Mouse (Mus musculus): ENCODE data around the gene Mast3. TPM values are rescaled to one million over a fixed set of nuclear protein-coding genes. Genes with fewer than 3 reads are reported as not detected.

The Mast3 gene
- polyA plus RNA-seq, 1 experiment from 2014 or later: 30.8 TPM

DNA sequence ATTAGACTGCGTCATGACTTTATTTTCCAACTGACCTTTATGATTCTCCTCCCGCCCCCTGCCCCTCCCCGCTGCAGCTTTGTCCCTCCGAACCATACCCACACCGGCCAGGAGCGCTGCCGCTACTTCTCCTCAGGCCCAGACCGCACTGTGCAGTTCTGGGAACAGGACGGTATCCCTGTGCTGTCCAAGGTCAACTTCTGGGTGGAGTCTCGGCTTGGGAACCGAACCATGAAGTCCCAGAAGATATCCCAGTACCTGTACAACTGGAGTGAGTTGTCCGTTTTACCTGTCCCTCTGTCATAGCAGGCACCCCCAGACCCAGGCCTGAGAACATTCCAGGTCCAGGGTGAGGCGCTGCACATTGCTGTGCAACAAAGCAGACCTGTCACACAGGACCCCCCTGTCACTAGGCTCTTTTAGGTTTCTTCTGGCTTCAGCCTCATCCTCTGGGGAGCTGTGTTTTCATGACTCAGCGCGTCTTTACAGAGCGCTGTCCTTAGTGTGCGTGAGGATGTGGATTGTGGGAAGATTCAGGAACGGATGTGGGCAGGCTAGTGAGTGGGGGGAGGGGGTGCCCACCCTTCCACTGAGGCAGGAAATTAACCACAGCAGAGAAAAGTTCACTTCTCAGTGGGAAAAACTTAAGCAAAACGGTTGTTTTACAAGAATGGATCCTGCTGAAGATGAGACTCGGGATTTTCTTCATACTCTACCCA, 6.3 kb upstream of the Mast3 start:
- no peaks in the 10 kb centered on the region for H3K36me3 ChIP-seq (ENCODE audit: control insufficient read depth, insufficient read depth)
- ATAC-seq: no peak
- WGBS: 75% methylated on average over 20 of the region's 20 CpGs

DNA sequence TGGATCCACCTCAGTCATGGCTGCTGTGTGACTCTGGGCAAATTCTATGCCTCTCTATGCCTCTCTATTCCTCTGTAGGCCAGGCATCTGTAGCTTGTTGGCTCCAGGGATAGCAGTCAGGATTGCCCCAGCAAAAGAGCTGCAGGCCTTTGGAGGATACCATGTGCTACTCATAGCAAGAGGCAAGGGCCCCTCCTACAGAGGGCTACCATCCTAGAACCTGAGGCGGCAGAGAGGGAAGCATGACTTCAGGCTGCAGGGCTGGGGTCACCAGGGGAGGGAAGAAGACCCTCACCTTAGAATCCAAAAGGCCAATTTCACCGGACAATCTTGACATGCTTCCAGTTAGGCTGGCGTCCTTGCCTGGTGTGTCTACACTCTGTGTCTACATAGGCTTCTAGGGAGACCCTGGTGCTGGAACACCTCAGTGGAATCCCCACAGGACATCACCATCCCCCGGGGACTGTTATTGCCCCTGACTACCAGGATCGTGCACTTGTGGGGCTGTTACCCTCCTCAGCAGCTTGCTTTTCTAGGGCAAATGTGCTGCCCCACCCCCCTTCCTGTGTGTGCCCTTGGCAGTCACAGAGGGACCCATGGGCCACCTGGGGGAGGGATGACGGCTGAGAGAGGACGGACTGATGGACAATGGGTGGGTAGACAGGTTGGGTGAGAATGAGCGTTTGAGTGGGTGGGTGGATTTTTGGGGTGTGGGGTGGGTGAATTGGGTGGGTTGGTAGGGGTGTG, 4.3 kb upstream of the Mast3 start:
- Histone ChIP-seq H3K27ac (ENCODE audit: low read length) (no peak overlapping the region), H3K4me2 (ENCODE audit: low read length) (no peak overlapping the region), H3K36me3 (ENCODE audit: control insufficient read depth, insufficient read depth) (no peaks in the 10 kb centered on the region), H3K4me3 (replicated peaks; ENCODE audit: low read length) (no peak overlapping the region), H3K9ac (replicated peaks; ENCODE audit: low read depth, low read length) (no peak overlapping the region), H3K27me3 (replicated peaks; ENCODE audit: control insufficient read depth, insufficient read depth, low read length) (peaks cover 4% of the 10 kb centered on the region; the same call in 1 of the 2 replicates), H3K4me1 (replicated peaks; ENCODE audit: control insufficient read depth, insufficient read depth, low read length) (peaks cover 7% of the 10 kb centered on the region), H3K9me3 (ENCODE audit: control insufficient read depth, low read length) (no peaks in the 10 kb centered on the region)
- ATAC-seq: no peak
- 77% methylated on average over 8 of the region's 8 CpGs for WGBS

More for the DNA sequence above, 6.3 kb upstream of the Mast3 start:
- Histone ChIP-seq H3K9ac (replicated peaks; ENCODE audit: low read depth, low read length) (no peak overlapping the region), H3K4me2 (ENCODE audit: low read length) (no peak overlapping the region), H3K27me3 (replicated peaks; ENCODE audit: control insufficient read depth, insufficient read depth, low read length) (peaks cover 2% of the 10 kb centered on the region; the same call in 1 of the 2 replicates), H3K27ac (ENCODE audit: low read length) (no peak overlapping the region), H3K4me1 (replicated peaks; ENCODE audit: control insufficient read depth, insufficient read depth, low read length) (no peaks in the 10 kb centered on the region), H3K9me3 (ENCODE audit: control insufficient read depth, low read length) (no peaks in the 10 kb centered on the region), H3K4me3 (replicated peaks; ENCODE audit: low read length) (no peak overlapping the region)

DNA sequence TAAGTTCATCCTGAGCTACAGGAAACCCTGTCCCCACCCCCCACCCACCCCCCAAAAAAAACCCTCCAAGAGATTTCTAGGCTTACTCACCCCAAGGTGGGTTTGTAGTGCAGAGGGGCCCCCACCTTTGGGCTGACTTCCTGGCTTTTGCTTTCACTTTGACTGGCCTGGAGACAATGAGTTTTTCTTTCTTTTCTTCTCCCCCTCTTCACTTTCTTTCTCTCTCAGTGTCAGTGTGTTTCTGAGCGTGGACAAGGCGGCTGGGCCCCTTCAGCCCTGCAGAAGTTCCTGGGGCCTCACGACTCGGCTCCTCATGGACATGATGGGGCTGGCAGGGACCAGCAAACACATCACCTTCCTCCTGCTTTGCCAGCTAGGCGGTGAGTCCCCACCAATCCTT, 3.4 kb upstream of the Mast3 start, which contains the start of gene Il12rb1:
Il12rb1 (plus strand) TSS at position 211 of the 400 bp plus-strand sequence.
- 55% methylated on average over 5 of the region's 5 CpGs for WGBS
- Histone ChIP-seq H3K4me2 (ENCODE audit: low read length) (no peak within 1 kb of the TSS), H3K27ac (ENCODE audit: low read length) (no peak within 1 kb of the TSS), H3K4me3 (replicated peaks; ENCODE audit: low read length) (no peak within 1 kb of the TSS), H3K4me1 (replicated peaks; ENCODE audit: control insufficient read depth, insufficient read depth, low read length) (peaks cover 14% of the 10 kb centered on the region), H3K9ac (replicated peaks; ENCODE audit: low read depth, low read length) (no peak within 1 kb of the TSS), H3K36me3 (ENCODE audit: control insufficient read depth, insufficient read depth) (no peaks in the 10 kb centered on the region), H3K27me3 (replicated peaks; ENCODE audit: control insufficient read depth, insufficient read depth, low read length) (peaks cover 12% of the 10 kb centered on the region), H3K9me3 (ENCODE audit: control insufficient read depth, low read length) (no peaks in the 10 kb centered on the region)
- ATAC-seq: no peak

DNA sequence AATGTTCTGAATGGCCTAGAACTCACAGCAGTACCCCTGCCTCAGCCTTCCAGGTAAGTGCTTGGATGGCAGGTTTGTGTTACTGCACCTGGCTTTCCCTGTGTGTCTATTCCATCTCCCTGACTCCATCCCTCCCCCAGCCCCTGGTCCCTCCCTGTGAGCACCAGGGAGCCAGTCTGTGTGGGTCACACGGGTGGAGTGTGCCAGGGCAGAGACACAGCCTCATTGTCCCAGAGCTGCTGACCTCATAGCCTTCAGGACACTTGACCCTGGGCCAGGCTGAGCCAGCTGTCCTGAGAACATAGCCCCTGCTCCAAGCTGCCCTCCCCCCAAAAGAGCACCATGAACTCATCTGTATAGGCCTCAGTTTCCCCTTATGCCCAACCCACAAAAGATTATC, 2.5 kb upstream of the Mast3 start:
- no peaks in the 10 kb centered on the region for H3K36me3 ChIP-seq (ENCODE audit: control insufficient read depth, insufficient read depth)
- H3K27me3 ChIP-seq (replicated peaks; ENCODE audit: control insufficient read depth, insufficient read depth, low read length): peaks cover 14% of the 10 kb centered on the region
- no peaks in the 10 kb centered on the region for H3K9me3 ChIP-seq (ENCODE audit: control insufficient read depth, low read length)
- no peak overlapping the region for H3K4me3 ChIP-seq (replicated peaks; ENCODE audit: low read length)
- 50% methylated on average over 1 of the region's 1 CpGs for WGBS
- no peak overlapping the region for H3K4me2 ChIP-seq (ENCODE audit: low read length)
- no peak for ATAC-seq
- H3K9ac ChIP-seq (replicated peaks; ENCODE audit: low read depth, low read length): no peak overlapping the region
- peaks cover 14% of the 10 kb centered on the region for H3K4me1 ChIP-seq (replicated peaks; ENCODE audit: control insufficient read depth, insufficient read depth, low read length)
- H3K27ac ChIP-seq (ENCODE audit: low read length): no peak overlapping the region

DNA sequence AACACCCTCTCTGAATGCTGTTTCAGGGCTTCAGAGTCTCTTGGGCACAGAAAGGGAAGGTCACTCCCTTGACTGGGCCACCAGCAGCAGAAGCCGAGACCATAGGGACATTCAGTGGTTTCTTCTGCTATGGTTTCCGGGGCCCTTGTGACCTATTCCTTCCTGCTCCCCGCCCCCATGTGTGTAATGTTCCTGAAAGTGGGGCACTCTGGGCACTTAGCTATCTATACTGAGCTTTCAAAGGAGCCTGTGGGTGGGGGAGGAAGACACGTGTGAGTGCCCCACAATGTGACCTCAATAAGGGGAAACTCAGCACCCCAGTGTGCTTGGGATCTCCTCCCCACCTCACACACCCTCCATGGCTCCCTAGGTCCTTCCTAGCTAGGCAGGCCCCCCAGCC, 1.7 kb upstream of the Mast3 start:
- H3K27me3 ChIP-seq (replicated peaks; ENCODE audit: control insufficient read depth, insufficient read depth, low read length): peaks cover 14% of the 10 kb centered on the region
- peaks cover 14% of the 10 kb centered on the region for H3K4me1 ChIP-seq (replicated peaks; ENCODE audit: control insufficient read depth, insufficient read depth, low read length)
- H3K9me3 ChIP-seq (ENCODE audit: control insufficient read depth, low read length): no peaks in the 10 kb centered on the region
- 77% methylated on average over 4 of the region's 4 CpGs for WGBS
- no peak overlapping the region for H3K9ac ChIP-seq (replicated peaks; ENCODE audit: low read depth, low read length)
- no peak overlapping the region for H3K27ac ChIP-seq (ENCODE audit: low read length)
- no peak overlapping the region for H3K4me2 ChIP-seq (ENCODE audit: low read length)
- no peak overlapping the region for H3K4me3 ChIP-seq (replicated peaks; ENCODE audit: low read length)
- H3K36me3 ChIP-seq (ENCODE audit: control insufficient read depth, insufficient read depth): no peaks in the 10 kb centered on the region
- ATAC-seq: no peak

DNA sequence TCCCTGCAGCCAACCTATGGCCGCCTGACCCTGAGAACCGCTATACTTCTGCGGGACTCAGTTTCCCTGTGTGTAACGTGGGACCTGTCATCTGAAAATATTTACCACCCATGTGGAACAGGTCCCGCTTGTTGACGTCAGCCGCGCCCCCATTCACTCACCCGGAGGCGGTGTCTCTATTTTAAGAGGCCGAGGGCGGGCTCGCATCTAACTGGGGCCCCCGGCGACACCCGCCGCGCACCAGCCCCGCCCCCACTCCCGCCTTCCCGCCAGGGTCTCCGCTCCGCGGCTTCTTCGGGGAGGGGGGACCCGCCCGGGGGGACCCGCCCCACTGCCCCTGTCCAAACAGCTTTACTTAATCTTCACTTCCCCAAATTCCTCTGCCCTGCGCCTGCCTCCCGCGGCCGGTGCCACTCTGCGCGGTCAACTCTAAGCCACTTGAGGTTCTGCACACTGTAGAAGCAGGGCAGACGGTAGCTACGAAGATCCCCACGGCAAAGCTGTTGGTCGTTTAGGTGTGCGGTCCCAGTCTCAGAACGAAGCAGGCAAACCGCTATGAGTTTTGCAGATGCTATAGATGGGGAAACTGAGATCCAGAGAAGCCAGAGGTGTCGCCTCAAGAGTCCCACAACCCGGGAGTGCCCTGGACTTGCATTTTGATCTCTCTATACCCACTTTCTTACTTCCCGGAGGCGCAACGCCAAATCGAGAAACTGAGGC, 933 bp downstream of the Mast3 start:
- Histone ChIP-seq H3K4me3 (replicated peaks; ENCODE audit: low read length) (peak overlapping the region; percentile 58), H3K36me3 (ENCODE audit: control insufficient read depth, insufficient read depth) (no peaks in the 10 kb centered on the region), H3K9ac (replicated peaks; ENCODE audit: low read depth, low read length) (peak overlapping the region; percentile 59), H3K4me2 (ENCODE audit: low read length) (peak overlapping the region; percentile 81), H3K4me1 (replicated peaks; ENCODE audit: control insufficient read depth, insufficient read depth, low read length) (peaks cover 23% of the 10 kb centered on the region), H3K9me3 (ENCODE audit: control insufficient read depth, low read length) (no peaks in the 10 kb centered on the region), H3K27ac (ENCODE audit: low read length) (no peak overlapping the region), H3K27me3 (replicated peaks; ENCODE audit: control insufficient read depth, insufficient read depth, low read length) (peaks cover 23% of the 10 kb centered on the region)
- WGBS: 1% methylated on average over 47 of the region's 47 CpGs
- ATAC-seq: no peak

DNA sequence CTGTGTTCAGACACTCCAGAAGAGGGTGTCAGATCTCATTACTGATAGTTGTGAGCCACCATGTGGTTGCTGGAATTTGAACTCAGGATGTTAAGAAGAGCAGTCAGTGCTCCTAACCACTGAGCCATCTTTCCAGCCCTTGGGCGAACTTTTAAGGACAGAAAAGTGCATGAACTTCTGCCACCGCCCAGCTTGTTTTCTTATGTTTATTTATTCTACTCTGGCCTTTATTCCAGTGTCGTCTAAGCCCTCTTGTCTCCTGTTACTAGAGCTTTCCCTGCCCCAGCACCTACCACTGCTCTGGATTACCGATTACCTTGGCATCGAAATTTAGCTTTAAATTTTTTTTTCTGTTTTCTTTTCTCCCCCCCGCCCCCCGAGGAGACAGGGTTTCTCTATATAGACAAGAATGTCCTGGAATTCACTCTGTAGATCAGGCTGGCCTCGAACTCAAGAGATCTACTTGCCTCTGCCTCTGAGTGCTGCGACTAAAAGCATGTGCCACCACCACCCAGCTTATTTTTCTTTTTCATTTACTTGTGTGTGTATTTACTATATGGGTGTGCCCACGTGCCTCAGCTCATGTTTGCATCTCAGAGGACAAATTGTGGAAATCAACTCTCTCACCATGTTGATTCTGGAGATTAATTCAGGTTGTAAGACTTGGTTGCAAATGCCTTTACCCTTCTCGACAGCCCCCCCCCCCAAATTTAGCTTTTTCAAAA, 1.9 kb downstream of the Mast3 start:
- H3K27me3 ChIP-seq (replicated peaks; ENCODE audit: control insufficient read depth, insufficient read depth, low read length): peaks cover 28% of the 10 kb centered on the region
- WGBS: 81% methylated on average over 11 of the region's 11 CpGs

DNA sequence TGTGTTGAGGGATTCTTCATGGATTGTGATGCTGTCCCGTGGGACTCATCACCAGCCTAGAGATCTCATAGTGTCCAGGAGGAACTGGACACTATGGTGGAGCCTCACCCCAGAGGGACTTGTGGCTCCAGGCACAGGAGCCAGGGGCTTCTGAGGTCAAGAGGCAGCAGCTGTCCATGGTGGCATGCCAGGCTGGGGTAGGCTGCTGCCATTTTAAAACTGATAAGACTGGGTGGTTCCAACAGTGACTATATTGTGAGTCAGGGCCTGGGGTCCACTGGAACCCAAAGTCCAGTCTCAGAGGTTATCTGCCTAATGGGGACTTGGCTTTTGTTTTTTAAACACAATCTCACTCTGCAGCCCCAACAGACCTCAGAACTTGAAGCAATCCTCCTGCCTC, 3.0 kb downstream of the Mast3 start:
- Histone ChIP-seq H3K4me2 (ENCODE audit: low read length) (no peak overlapping the region), H3K27me3 (replicated peaks; ENCODE audit: control insufficient read depth, insufficient read depth, low read length) (peaks cover 28% of the 10 kb centered on the region), H3K36me3 (ENCODE audit: control insufficient read depth, insufficient read depth) (no peaks in the 10 kb centered on the region), H3K4me3 (replicated peaks; ENCODE audit: low read length) (no peak overlapping the region), H3K27ac (ENCODE audit: low read length) (no peak overlapping the region), H3K9ac (replicated peaks; ENCODE audit: low read depth, low read length) (no peak overlapping the region), H3K9me3 (ENCODE audit: control insufficient read depth, low read length) (no peaks in the 10 kb centered on the region), H3K4me1 (replicated peaks; ENCODE audit: control insufficient read depth, insufficient read depth, low read length) (peaks cover 34% of the 10 kb centered on the region)
- 86% methylated on average over 1 of the region's 1 CpGs for WGBS
- no peak for ATAC-seq

More for the DNA sequence above, 1.9 kb downstream of the Mast3 start:
- Histone ChIP-seq H3K4me2 (ENCODE audit: low read length) (no peak overlapping the region), H3K9me3 (ENCODE audit: control insufficient read depth, low read length) (no peaks in the 10 kb centered on the region), H3K27ac (ENCODE audit: low read length) (no peak overlapping the region), H3K9ac (replicated peaks; ENCODE audit: low read depth, low read length) (no peak overlapping the region), H3K36me3 (ENCODE audit: control insufficient read depth, insufficient read depth) (no peaks in the 10 kb centered on the region), H3K4me3 (replicated peaks; ENCODE audit: low read length) (no peak overlapping the region), H3K4me1 (replicated peaks; ENCODE audit: control insufficient read depth, insufficient read depth, low read length) (peaks cover 30% of the 10 kb centered on the region)
- no peak for ATAC-seq
